Mouse (Mus musculus): Measurements from ENCODE around the gene Pigo. TPM values are rescaled to one million over a fixed set of nuclear protein-coding genes. Genes with fewer than 3 reads are reported as not detected.
"Not testable (repeated sequence)": the region's sequence is repeated elsewhere in the genome, so short reads cannot be mapped to it uniquely, and the experiment has no call there.

The Pigo gene
- polyA plus RNA-seq, 1 experiment = 8.0 TPM

DNA sequence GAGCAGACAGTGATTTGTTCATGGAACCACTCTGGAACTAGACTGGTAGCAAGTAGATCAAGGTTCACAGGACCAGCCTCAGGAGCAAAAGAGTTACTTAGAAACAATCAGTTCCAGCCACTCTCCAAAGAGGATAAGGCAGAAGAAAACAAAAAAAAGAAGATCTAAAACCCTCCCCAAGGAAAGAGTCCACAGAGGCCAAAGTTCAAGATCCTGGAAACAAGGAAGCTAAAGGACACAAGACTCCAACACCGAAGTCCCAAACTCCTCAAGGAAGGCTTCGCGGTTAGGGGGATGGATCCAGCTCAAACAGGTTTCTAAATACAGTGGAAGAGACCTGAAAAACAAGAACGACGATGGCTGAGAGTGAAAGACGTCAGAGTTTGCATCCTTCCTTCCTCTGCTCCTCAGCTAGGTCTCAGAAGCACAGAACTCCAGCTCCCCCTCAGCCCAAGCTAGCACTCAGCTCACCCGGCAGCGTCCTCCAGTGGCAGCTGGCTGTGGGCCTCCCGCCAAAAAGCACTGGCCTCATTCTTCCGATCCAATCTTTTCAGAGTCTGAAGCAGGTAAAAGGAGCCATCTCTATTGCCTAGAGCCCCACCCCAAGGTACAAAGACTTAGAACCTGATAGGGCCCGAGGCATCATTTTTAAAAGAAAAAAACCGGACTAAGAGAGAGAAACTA, 22.7 kb downstream of the Pigo start:
- Histone ChIP-seq H3K4me2 (ENCODE audit: low read depth) (no peak overlapping the region), H3ac (ENCODE audit: control insufficient read depth, insufficient read length) (no peak overlapping the region), H3K79me2 (ENCODE audit: control insufficient read depth, insufficient read depth) (peaks cover 20% of the 10 kb centered on the region), H3K36me3 (ENCODE audit: control insufficient read depth, insufficient read depth) (no peaks in the 10 kb centered on the region), H3K4me3 (no peak overlapping the region), H3K27me3 (ENCODE audit: control insufficient read depth, insufficient read depth, insufficient read length) (no peaks in the 10 kb centered on the region)
- TF ChIP-seq MAX (IDR thresholded peaks at IDR 0.05; ENCODE audit: low read depth) (no peak), TCF12 (IDR thresholded peaks at IDR 0.05; ENCODE audit: insufficient read depth, poor library complexity, severe bottlenecking) (no peak), POLR2A (IDR thresholded peaks at IDR 0.05; ENCODE audit: insufficient read length, low read depth) (no peak), MYOG (IDR thresholded peaks at IDR 0.05; ENCODE audit: control insufficient read depth in 1 of 3, insufficient read depth in 1 of 3, insufficient read length in 2 of 3, low read depth in 2 of 3) (no peak), TCF3 (IDR thresholded peaks at IDR 0.05; ENCODE audit: insufficient read length, low read depth) (no peak), USF1 (IDR thresholded peaks at IDR 0.05; ENCODE audit: low read depth) (no peak), MYOD1 (IDR thresholded peaks at IDR 0.05; ENCODE audit: control insufficient read depth in 1 of 3, insufficient read length in 2 of 3, low read depth in 2 of 3) (no peak), REST (IDR thresholded peaks at IDR 0.05; ENCODE audit: insufficient read depth, insufficient read length) (no peak), SRF (IDR thresholded peaks at IDR 0.05; ENCODE audit: control insufficient read depth, insufficient read length, low read depth) (no peak), POLR2AphosphoS2 (IDR thresholded peaks at IDR 0.05; ENCODE audit: insufficient read length, low read depth) (no peak), E2F4 (IDR thresholded peaks at IDR 0.05; ENCODE audit: insufficient read depth) (no peak), CEBPB (IDR thresholded peaks at IDR 0.05; ENCODE audit: insufficient read depth, poor library complexity, severe bottlenecking) (no peak)

DNA sequence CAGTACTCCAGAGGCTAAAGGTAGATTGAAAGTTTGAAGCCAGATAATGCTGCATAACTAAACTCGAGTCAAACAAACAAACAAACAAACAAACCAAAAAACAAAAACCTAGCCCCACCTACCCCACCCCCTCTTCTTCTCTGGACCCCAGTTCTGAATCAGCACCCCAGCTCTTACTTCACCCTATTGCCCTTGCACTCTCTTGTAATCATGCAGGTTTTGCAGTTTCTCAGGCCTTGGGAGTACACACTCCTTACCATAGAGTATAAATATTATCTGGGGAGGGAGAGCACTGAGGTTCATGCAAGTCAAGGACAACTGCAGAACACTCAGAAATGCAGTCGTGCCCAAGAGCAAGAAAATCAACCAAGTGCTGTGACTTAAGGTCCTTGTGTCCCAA, 24.3 kb downstream of the Pigo start:
- H3K27me3 ChIP-seq (ENCODE audit: control insufficient read depth, insufficient read depth, insufficient read length) = no peaks in the 10 kb centered on the region

DNA sequence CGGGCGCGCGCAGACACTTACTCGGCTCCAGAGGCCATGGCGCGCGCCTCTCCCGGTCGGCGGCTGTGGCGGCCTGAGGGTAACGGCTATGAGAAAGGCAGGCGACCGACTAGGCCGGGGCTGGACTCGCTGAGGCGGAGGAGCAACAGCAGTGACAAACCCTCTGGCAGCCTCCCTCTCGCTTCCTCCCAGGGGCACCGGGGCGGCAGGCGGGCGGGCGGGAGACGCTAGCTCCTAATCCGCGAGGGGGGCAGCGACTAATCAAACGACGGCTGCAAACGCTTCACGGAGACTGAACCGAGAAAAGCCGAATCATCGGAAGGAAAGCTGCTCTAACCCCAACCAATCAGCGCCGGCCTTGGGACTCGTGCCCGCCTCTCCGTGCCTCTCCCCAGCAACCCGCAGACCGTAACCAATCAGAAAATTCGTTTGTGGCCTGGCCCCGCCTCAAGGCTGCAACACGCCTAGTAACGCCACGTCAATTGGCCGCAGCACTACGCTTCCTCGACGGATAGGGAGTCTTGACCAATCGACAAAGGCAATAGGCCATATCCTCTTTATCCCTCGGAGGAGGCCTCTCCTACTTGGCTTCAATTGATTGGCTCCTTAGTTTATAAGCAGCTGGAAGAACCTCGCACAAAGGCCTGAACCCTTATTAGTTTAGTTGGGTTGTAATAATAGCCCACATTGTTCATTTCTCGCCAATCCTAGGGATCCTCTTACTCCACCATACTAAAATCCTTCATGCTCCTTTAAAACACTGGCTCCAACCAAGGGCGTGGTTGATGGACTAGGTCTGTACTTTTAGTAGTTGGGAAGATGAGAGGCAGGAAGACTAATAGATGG, 25.3 kb downstream of the Pigo start, which contains the start of gene Vcp:
Vcp (minus strand) TSS at position 367 of the 846 bp plus-strand sequence.
- peak within 1 kb of the TSS; percentile 43 for H3K4me3 ChIP-seq
- H3K4me2 ChIP-seq (ENCODE audit: low read depth) = peak within 1 kb of the TSS; percentile 81
- peaks cover 43% of the 10 kb centered on the region for H3K79me2 ChIP-seq (ENCODE audit: control insufficient read depth, insufficient read depth)
- H3ac ChIP-seq (ENCODE audit: control insufficient read depth, insufficient read length) = peak within 1 kb of the TSS; percentile 25
- not testable (repeated sequence) for H3K27me3 ChIP-seq (ENCODE audit: control insufficient read depth, insufficient read depth, insufficient read length)
- peaks cover 13% of the 10 kb centered on the region for H3K36me3 ChIP-seq (ENCODE audit: control insufficient read depth, insufficient read depth)
- peak; percentile 24 for TF ChIP-seq POLR2A (IDR thresholded peaks at IDR 0.05; ENCODE audit: insufficient read length, low read depth)

More for the DNA sequence above, 24.3 kb downstream of the Pigo start:
- Histone ChIP-seq H3K79me2 (ENCODE audit: control insufficient read depth, insufficient read depth) (peaks cover 36% of the 10 kb centered on the region), H3K4me2 (ENCODE audit: low read depth) (no peak overlapping the region), H3ac (ENCODE audit: control insufficient read depth, insufficient read length) (no peak overlapping the region), H3K4me3 (no peak overlapping the region), H3K36me3 (ENCODE audit: control insufficient read depth, insufficient read depth) (peaks cover 7% of the 10 kb centered on the region)
- TF ChIP-seq REST (IDR thresholded peaks at IDR 0.05; ENCODE audit: insufficient read depth, insufficient read length) = no peak
- no peak for TF ChIP-seq USF1 (IDR thresholded peaks at IDR 0.05; ENCODE audit: low read depth)
- TF ChIP-seq TCF12 (IDR thresholded peaks at IDR 0.05; ENCODE audit: insufficient read depth, poor library complexity, severe bottlenecking) = no peak
- no peak for TF ChIP-seq MYOG (IDR thresholded peaks at IDR 0.05; ENCODE audit: control insufficient read depth in 1 of 3, insufficient read depth in 1 of 3, insufficient read length in 2 of 3, low read depth in 2 of 3)
- TF ChIP-seq MAX (IDR thresholded peaks at IDR 0.05; ENCODE audit: low read depth) = no peak
- no peak for TF ChIP-seq SRF (IDR thresholded peaks at IDR 0.05; ENCODE audit: control insufficient read depth, insufficient read length, low read depth)
- TF ChIP-seq POLR2AphosphoS2 (IDR thresholded peaks at IDR 0.05; ENCODE audit: insufficient read length, low read depth) = no peak
- no peak for TF ChIP-seq MYOD1 (IDR thresholded peaks at IDR 0.05; ENCODE audit: control insufficient read depth in 1 of 3, insufficient read length in 2 of 3, low read depth in 2 of 3)
- no peak for TF ChIP-seq POLR2A (IDR thresholded peaks at IDR 0.05; ENCODE audit: insufficient read length, low read depth)
- no peak for TF ChIP-seq CEBPB (IDR thresholded peaks at IDR 0.05; ENCODE audit: insufficient read depth, poor library complexity, severe bottlenecking)

DNA sequence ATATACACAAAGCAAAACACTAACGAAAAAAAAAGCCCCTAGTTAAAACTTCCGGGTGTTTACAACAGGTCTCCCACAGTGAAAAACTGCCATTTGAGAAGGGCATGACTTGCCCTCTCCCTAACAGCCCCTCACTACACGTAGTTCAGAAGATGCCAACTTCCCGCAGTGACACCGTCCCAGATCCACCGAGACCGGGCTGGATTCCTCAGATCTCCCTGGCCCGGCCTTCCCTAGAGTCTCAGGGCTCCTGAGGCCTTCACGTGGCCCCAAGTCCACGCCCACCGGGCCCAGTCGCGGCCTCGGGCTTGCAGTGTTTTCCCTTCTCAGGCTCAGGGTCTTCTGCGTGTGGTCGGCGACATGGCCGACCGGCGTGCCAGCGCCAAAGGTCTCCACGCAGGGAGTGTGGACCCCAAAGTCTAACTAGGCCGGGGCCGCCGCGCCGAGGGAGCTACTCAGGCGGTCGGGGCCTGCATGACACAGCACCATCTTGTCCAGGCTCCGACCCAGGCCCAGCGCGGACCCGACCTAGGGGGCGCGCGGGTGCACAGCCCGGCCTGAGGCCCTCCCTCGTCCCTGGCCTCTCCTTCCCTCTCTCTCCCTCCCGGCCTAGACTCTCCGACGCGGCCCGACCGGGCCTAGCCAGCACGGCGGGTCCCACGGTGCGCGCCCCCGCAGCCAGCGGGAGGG, 26.0 kb downstream of the Pigo start:
- Histone ChIP-seq H3K27me3 (ENCODE audit: control insufficient read depth, insufficient read depth, insufficient read length) (no peaks in the 10 kb centered on the region), H3K4me3 (peak overlapping the region; percentile 43), H3ac (ENCODE audit: control insufficient read depth, insufficient read length) (peak overlapping the region; percentile 25), H3K36me3 (ENCODE audit: control insufficient read depth, insufficient read depth) (peaks cover 21% of the 10 kb centered on the region), H3K4me2 (ENCODE audit: low read depth) (peak overlapping the region; percentile 76), H3K79me2 (ENCODE audit: control insufficient read depth, insufficient read depth) (peaks cover 51% of the 10 kb centered on the region)
- TF ChIP-seq POLR2A (IDR thresholded peaks at IDR 0.05; ENCODE audit: insufficient read length, low read depth) (peak; percentile 71), USF1 (IDR thresholded peaks at IDR 0.05; ENCODE audit: low read depth) (peak; percentile 87), TCF3 (IDR thresholded peaks at IDR 0.05; ENCODE audit: insufficient read length, low read depth) (no peak), E2F4 (IDR thresholded peaks at IDR 0.05; ENCODE audit: insufficient read depth) (no peak), TCF12 (IDR thresholded peaks at IDR 0.05; ENCODE audit: insufficient read depth, poor library complexity, severe bottlenecking) (no peak), MYOD1 (IDR thresholded peaks at IDR 0.05; ENCODE audit: control insufficient read depth in 1 of 3, insufficient read length in 2 of 3, low read depth in 2 of 3) (no peak), MAX (IDR thresholded peaks at IDR 0.05; ENCODE audit: low read depth) (peak; percentile 23), SRF (IDR thresholded peaks at IDR 0.05; ENCODE audit: control insufficient read depth, insufficient read length, low read depth) (no peak), REST (IDR thresholded peaks at IDR 0.05; ENCODE audit: insufficient read depth, insufficient read length) (no peak), POLR2AphosphoS2 (IDR thresholded peaks at IDR 0.05; ENCODE audit: insufficient read length, low read depth) (no peak), CEBPB (IDR thresholded peaks at IDR 0.05; ENCODE audit: insufficient read depth, poor library complexity, severe bottlenecking) (no peak)
